Mouse (Mus musculus): ENCODE data around the gene Pmepa1. TPM values are rescaled to one million over a fixed set of nuclear protein-coding genes. Genes with fewer than 3 reads are reported as not detected.

The Pmepa1 gene
- polyA plus RNA-seq, 1 experiment from 2014 or later = 5.3 TPM

DNA sequence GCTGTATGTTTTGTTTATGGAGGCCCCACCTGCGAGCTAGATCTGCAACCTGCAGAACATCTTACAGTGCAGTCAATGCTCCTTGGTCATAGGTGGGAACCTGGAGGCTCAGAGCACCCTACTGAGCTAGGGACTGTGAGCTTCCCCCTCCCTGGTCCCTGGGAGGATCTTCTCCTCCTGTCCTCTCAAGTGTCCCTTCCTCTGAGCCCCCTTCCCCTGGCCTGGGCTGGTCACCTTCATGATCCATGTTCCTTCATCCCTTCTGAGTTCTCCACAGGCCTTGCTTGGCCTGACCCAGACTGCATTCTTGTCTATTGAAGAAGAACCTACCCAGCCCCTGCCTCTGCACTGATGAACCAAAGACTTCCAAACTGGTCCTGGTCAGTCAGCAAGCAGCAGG lies 101.8 kb downstream of the Pmepa1 start:
- peak overlapping the region; percentile 50 for H3K4me2 ChIP-seq (ENCODE audit: low read depth)
- H3K9me3 ChIP-seq (ENCODE audit: control insufficient read depth, low read length) = no peaks in the 10 kb centered on the region
- peak overlapping the region; percentile 5; the same call in 1 of the 2 replicates for H3K9ac ChIP-seq (ENCODE audit: low read length)
- H3K27ac ChIP-seq (ENCODE audit: low read depth, low read length) = peak overlapping the region; percentile 92
- DNase-seq (ENCODE audit: low spot score) (no peak), ATAC-seq (ENCODE audit: insufficient read depth, low FRiP score, low TSS enrichment) (no peak)
- no peak overlapping the region for H3K4me3 ChIP-seq (ENCODE audit: low read depth, low read length)
- H3K27me3 ChIP-seq (ENCODE audit: control insufficient read depth, insufficient read depth, low read length) = no peaks in the 10 kb centered on the region
- 64% methylated on average over 1 of the region's 1 CpGs for WGBS
- no peaks in the 10 kb centered on the region for H3K36me3 ChIP-seq (ENCODE audit: control insufficient read depth, insufficient read depth, low read length)
- peaks cover 31% of the 10 kb centered on the region for H3K4me1 ChIP-seq (ENCODE audit: control insufficient read depth, insufficient read depth, low read length)

Other genes starting within 250 kb of the Pmepa1 start
- 0.09 TPM in 1 of 2 replicates, not detected in the other for gene Ctcfl, start 157.0 kb downstream of the Pmepa1 start, polyA plus RNA-seq (2014; fragmentation: Nextera tagmentation; extraction: Ambion mirVana)
- gene Pck1, start 123.5 kb downstream of the Pmepa1 start, polyA plus RNA-seq (2014; fragmentation: Nextera tagmentation; extraction: Ambion mirVana) = not detected in 2 replicates
- gene Zbp1, start 57.6 kb downstream of the Pmepa1 start, polyA plus RNA-seq (2014; fragmentation: Nextera tagmentation; extraction: Ambion mirVana) = not detected in 2 replicates
- gene 1700021F07Rik, start 246.1 kb upstream of the Pmepa1 start, polyA plus RNA-seq (2014; fragmentation: Nextera tagmentation; extraction: Ambion mirVana) = not detected in 2 replicates

Measured in neural tube, embryonic 11.5 days (tissue).